Mouse (Mus musculus): ENCODE results near the gene Msi1.
A peak's percentile ranks its signal among the peaks of the same experiment; 100 is the strongest.

The Msi1 gene

GRCm38 (mm10) chr5:115429359-115430186 lies at the start of gene Msi1:
Msi1 (plus strand) TSS chr5:115429599.
- no peak for DNase-seq

GRCm38 (mm10) chr5:115391935-115392334 lies 37.5 kb upstream of the Msi1 start:
- DNase-seq, result no peak

- DNase-seq, result no peak
These were observed 36.4 kb upstream of the Msi1 start for GRCm38 (mm10) chr5:115392969-115393368.

- no peak for DNase-seq
These were observed 35.2 kb upstream of the Msi1 start for GRCm38 (mm10) chr5:115394223-115394622.

GRCm38 (mm10) chr5:115394836-115395235 lies 34.6 kb upstream of the Msi1 start:
- no peak for DNase-seq

- no peak for DNase-seq
These were observed 32.7 kb upstream of the Msi1 start for GRCm38 (mm10) chr5:115396654-115397053.

GRCm38 (mm10) chr5:115397839-115398780 lies 31.3 kb upstream of the Msi1 start:
- no peak for DNase-seq

- no peak for DNase-seq
These were observed 27.3 kb upstream of the Msi1 start for GRCm38 (mm10) chr5:115402063-115402462.

- no peak for DNase-seq
These were observed 25.8 kb upstream of the Msi1 start for GRCm38 (mm10) chr5:115403436-115404140.

GRCm38 (mm10) chr5:115404241-115404794 lies 25.1 kb upstream of the Msi1 start:
- no peak for DNase-seq

- no peak for DNase-seq
These were observed 24.2 kb upstream of the Msi1 start for GRCm38 (mm10) chr5:115405205-115405604.

GRCm38 (mm10) chr5:115408110-115408509 lies 21.3 kb upstream of the Msi1 start:
- DNase-seq, result no peak

- peak; percentile 59 for DNase-seq
These were observed 14.0 kb upstream of the Msi1 start for GRCm38 (mm10) chr5:115415111-115416085.

- no peak for DNase-seq
These were observed 504 bp upstream of the Msi1 start for GRCm38 (mm10) chr5:115428831-115429358.

- no peak for DNase-seq
These were observed 975 bp downstream of the Msi1 start for GRCm38 (mm10) chr5:115430187-115430960.

GRCm38 (mm10) chr5:115431061-115431897 lies 1.9 kb downstream of the Msi1 start:
- no peak for DNase-seq

GRCm38 (mm10) chr5:115431898-115432259 lies 2.5 kb downstream of the Msi1 start:
- DNase-seq, result no peak

GRCm38 (mm10) chr5:115432395-115432794 lies 3.0 kb downstream of the Msi1 start:
- DNase-seq, result no peak

GRCm38 (mm10) chr5:115433191-115433590 lies 3.8 kb downstream of the Msi1 start:
- DNase-seq, result no peak
